Mouse (Mus musculus) spleen, adult 2 months (tissue): ENCODE results near the gene Ate1.

Source experiments
- CTCF ChIP-seq: fragments of 200-500 bp; IDR thresholded peaks from 2 replicates; pipeline ENCODE4 v1.5.1; 2011; ENCODE audit warnings: mild to moderate bottlenecking, inconsistent platforms; ENCODE audit not compliant: insufficient read depth, insufficient read length, insufficient replicate concordance; ENCODE audit errors: extremely low read depth
- POLR2A ChIP-seq: fragments of 200-500 bp; IDR thresholded peaks from 2 replicates; pipeline ENCODE4 v1.6.1; 2011; ENCODE audit warnings: low read depth, low read length, inconsistent platforms

DNA sequence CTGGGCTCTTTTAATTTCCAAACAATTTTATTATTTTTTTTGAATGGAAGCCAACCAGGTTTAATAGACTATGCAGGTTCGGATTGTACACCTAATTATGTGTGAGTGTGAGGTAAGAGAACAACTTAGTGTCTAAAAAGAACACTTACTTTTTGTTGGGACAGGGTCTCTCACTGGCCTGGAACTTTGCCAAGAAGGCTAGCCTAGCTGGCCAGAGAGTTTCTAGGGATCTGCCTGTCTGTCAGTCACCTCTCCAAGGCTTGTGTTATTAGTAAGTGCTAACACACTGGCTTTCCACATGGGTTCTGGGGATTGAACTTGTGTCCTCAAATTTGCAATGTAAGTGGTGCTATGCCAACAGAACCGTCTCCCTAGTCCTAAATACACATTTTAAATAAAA, 116.8 kb downstream of the Ate1 start:
- no peak for TF ChIP-seq POLR2A
- no peak for TF ChIP-seq CTCF
